Mouse (Mus musculus) liver, postnatal 0 days (tissue): ENCODE measurements around the gene Pdzrn3. TPM values are rescaled to one million over a fixed set of nuclear protein-coding genes. Genes with fewer than 3 reads are reported as not detected.

Source experiments
- ATAC-seq: fragments of 200-750 bp; cut with Nextera tagmentation; 2 replicates; pipeline ENCODE4 v1.8.0; 2017; ENCODE audit warnings: mild to moderate bottlenecking, moderate library complexity
- DNase-seq: peaks from one replicate; pipeline ENCODE4 v3.0.0-alpha.2; 2016
- H3K27ac ChIP-seq: fragments of 300-500 bp; sonication (generic); 2 replicates; pipeline ENCODE4 v1.5.1; 2014; ENCODE audit warnings: antibody characterized with exemption, moderate library complexity, mild to moderate bottlenecking, low read depth
- H3K27me3 ChIP-seq: fragments of 300-500 bp; sonication (generic); 2 replicates; pipeline ENCODE4 v1.6.1; 2014; ENCODE audit warnings: low read length, control low read depth, mixed read lengths; ENCODE audit not compliant: insufficient read depth
- H3K36me3 ChIP-seq: fragments of 300-500 bp; sonication (generic); replicated peaks from 2 replicates; pipeline ENCODE4 v1.6.1; 2014; ENCODE audit warnings: mild to moderate bottlenecking, control low read depth, low read length, moderate library complexity, mixed read lengths; ENCODE audit not compliant: insufficient read depth
- H3K4me1 ChIP-seq: fragments of 300-500 bp; sonication (generic); 2 replicates; pipeline ENCODE4 v1.6.1; 2014; ENCODE audit warnings: antibody characterized with exemption, mild to moderate bottlenecking, control low read depth; ENCODE audit not compliant: insufficient read depth
- H3K4me2 ChIP-seq: fragments of 300-500 bp; sonication (generic); 2 replicates; pipeline ENCODE4 v1.6.1; 2014; ENCODE audit warnings: low read depth, mild to moderate bottlenecking, low read length, moderate library complexity, mixed read lengths
- H3K4me3 ChIP-seq: fragments of 300-500 bp; sonication (generic); 2 replicates; pipeline ENCODE4 v1.5.1; 2014; ENCODE audit warnings: low read depth, low read length
- H3K9ac ChIP-seq: fragments of 300-500 bp; sonication (generic); replicated peaks from 2 replicates; pipeline ENCODE4 v1.6.1; 2014; ENCODE audit warnings: mild to moderate bottlenecking, moderate library complexity
- H3K9me3 ChIP-seq: fragments of 300-500 bp; sonication (generic); 2 replicates; pipeline ENCODE4 v1.6.1; 2016; ENCODE audit warnings: mild to moderate bottlenecking, control low read depth, low read length, mixed read lengths
- CTCF ChIP-seq: sonication (generic); IDR thresholded peaks from 2 replicates; pipeline ENCODE4 v1.5.1; 2016; ENCODE audit warnings: antibody characterized with exemption, low read depth
- EP300 ChIP-seq: IDR thresholded peaks from 2 replicates; pipeline ENCODE4 v1.6.1; 2016; ENCODE audit warnings: antibody characterized with exemption, low read depth, mild to moderate bottlenecking
- WGBS: fragments of 180-500 bp; shearing (Covaris S2); extraction: QIAGEN DNeasy Blood & Tissue Kit; methylation state at CpG from one replicate; pipeline ENCODE4 v1.1.7; 2014; ENCODE audit not compliant: insufficient replicate concordance; 5-methylcytosine and 5-hydroxymethylcytosine counted together
- polyA plus RNA-seq: library from polyadenylated mRNA; unstranded; fragments of >200 nt; fragmentation: Nextera tagmentation; extraction: Ambion mirVana; gene quantifications from 2 replicates; pipeline ENCODE4 v1.2.1, GENCODE M21; 2015

Gene Pdzrn3
- polyA plus RNA-seq, 1 experiment from 2014 or later: 0.69 TPM

- no peak for TF ChIP-seq CTCF
- no peak for TF ChIP-seq EP300
- 70% methylated on average over 6 of the region's 6 CpGs for WGBS
These were observed 6.8 kb upstream of the Pdzrn3 start for GRCm38 (mm10) chr6:101384476-101384875.

DNA sequence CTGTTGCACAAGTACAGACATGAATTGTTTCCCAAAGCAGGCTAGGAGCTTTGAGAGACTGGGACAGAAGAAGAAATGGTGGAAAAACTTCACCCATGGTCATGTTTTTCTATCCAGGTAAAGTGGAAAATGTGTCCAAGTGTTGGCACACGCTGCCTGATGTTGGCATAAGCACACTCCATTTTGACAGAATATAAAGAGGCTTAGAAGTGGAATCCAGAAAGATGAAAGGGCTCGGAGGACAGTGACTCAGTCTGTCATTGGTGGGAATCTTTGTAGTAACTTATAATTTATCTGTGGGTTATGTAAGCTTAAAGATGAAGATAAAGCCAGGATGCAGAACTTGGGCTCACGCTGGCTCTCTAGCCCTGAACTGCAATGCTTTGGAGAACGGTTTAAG is 5.2 kb upstream of the Pdzrn3 start:
- no peak for TF ChIP-seq EP300
- no peak for TF ChIP-seq CTCF
- 74% methylated on average over 4 of the region's 4 CpGs for WGBS

More at GRCm38 (mm10) chr6:101384476-101384875, 6.8 kb upstream of the Pdzrn3 start:
- H3K4me3 ChIP-seq: no peak overlapping the region
- DNase-seq: no peak
- no peak overlapping the region for H3K4me2 ChIP-seq
- no peak overlapping the region for H3K27ac ChIP-seq
- H3K36me3 ChIP-seq: no peaks in the 10 kb centered on the region
- H3K4me1 ChIP-seq: no peaks in the 10 kb centered on the region
- 0 out of 2 replicates have a peak, but pooled peaks cover 5% of the 10 kb centered on the region for H3K27me3 ChIP-seq
- H3K9me3 ChIP-seq: no peaks in the 10 kb centered on the region
- H3K9ac ChIP-seq: no peak overlapping the region
- ATAC-seq: no peak

GRCm38 (mm10) chr6:101379546-101379945 is 1.8 kb upstream of the Pdzrn3 start:
- no peak for TF ChIP-seq EP300
- no peak for TF ChIP-seq CTCF

More for the DNA sequence above, 5.2 kb upstream of the Pdzrn3 start:
- no peaks in the 10 kb centered on the region for H3K4me1 ChIP-seq
- H3K9me3 ChIP-seq: no peaks in the 10 kb centered on the region
- H3K27me3 ChIP-seq: peaks cover 12% of the 10 kb centered on the region
- H3K27ac ChIP-seq: no peak overlapping the region
- H3K4me3 ChIP-seq: no peak overlapping the region
- ATAC-seq (no peak), DNase-seq (no peak)
- no peak overlapping the region for H3K9ac ChIP-seq
- H3K36me3 ChIP-seq: no peaks in the 10 kb centered on the region
- H3K4me2 ChIP-seq: no peak overlapping the region

GRCm38 (mm10) chr6:101377935-101378609 is 375 bp upstream of the Pdzrn3 start:
- ATAC-seq: no peak
- Histone ChIP-seq H3K36me3 (no peaks in the 10 kb centered on the region), H3K9ac (peak overlapping the region; percentile 46; the same call in 1 of the 2 replicates), H3K4me2 (peak overlapping the region; percentile 68), H3K27ac (no peak overlapping the region), H3K27me3 (peaks cover 29% of the 10 kb centered on the region), H3K9me3 (no peaks in the 10 kb centered on the region), H3K4me1 (peaks cover 13% of the 10 kb centered on the region), H3K4me3 (peak overlapping the region; percentile 47)
- TF ChIP-seq CTCF (no peak), EP300 (no peak)
- 2% methylated on average over 24 of the region's 29 CpGs for WGBS
- peak; percentile 32 for DNase-seq

More at GRCm38 (mm10) chr6:101379546-101379945, 1.8 kb upstream of the Pdzrn3 start:
- H3K9ac ChIP-seq: no peak overlapping the region
- no peak overlapping the region for H3K4me2 ChIP-seq
- ATAC-seq: no peak
- H3K9me3 ChIP-seq: no peaks in the 10 kb centered on the region
- 59% methylated on average over 3 of the region's 3 CpGs for WGBS
- peaks cover 10% of the 10 kb centered on the region for H3K4me1 ChIP-seq
- H3K36me3 ChIP-seq: no peaks in the 10 kb centered on the region
- DNase-seq: no peak
- H3K4me3 ChIP-seq: no peak overlapping the region
- H3K27ac ChIP-seq: no peak overlapping the region
- peaks cover 29% of the 10 kb centered on the region for H3K27me3 ChIP-seq

GRCm38 (mm10) chr6:101376511-101377166 is 1.1 kb downstream of the Pdzrn3 start:
- Histone ChIP-seq H3K4me3 (peak overlapping the region; percentile 47), H3K4me1 (peaks cover 13% of the 10 kb centered on the region), H3K36me3 (no peaks in the 10 kb centered on the region), H3K9me3 (no peaks in the 10 kb centered on the region), H3K4me2 (peak overlapping the region; percentile 68), H3K27ac (no peak overlapping the region), H3K9ac (no peak overlapping the region), H3K27me3 (peaks cover 29% of the 10 kb centered on the region)
- peak; percentile 36 for TF ChIP-seq CTCF
- TF ChIP-seq EP300: no peak
- no peak for DNase-seq
- ATAC-seq: no peak
- 12% methylated on average over 10 of the region's 10 CpGs for WGBS

DNA sequence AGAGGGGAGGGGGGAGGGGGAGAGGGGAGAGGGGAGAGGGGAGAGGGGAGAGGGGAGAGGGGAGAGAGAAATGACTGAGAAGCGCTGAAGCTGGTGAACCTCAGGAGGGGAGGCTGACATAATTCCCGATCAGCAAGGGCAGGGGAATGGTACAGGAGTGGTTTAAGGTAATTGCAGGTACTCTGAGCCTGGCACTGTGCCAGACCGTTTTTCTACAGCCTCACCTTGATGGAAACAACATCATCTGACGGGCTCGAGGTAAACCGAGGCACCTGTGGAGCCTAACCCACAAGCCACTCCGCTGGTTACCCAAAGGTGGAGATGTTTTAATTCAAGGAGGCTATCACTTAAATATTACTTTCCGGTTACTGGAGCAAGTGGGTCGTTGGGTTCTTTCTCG is 1.6 kb downstream of the Pdzrn3 start:
- ATAC-seq (no peak), DNase-seq (peak; percentile 20)
- Histone ChIP-seq H3K36me3 (no peaks in the 10 kb centered on the region), H3K9ac (no peak overlapping the region), H3K27ac (no peak overlapping the region), H3K4me1 (peaks cover 13% of the 10 kb centered on the region), H3K4me2 (0 out of 2 replicates have a peak overlapping the region, but pooled peaks have one; percentile 68), H3K9me3 (no peaks in the 10 kb centered on the region), H3K4me3 (peak overlapping the region; percentile 47; the same call in 1 of the 2 replicates), H3K27me3 (peaks cover 29% of the 10 kb centered on the region)
- TF ChIP-seq CTCF: no peak
- no peak for TF ChIP-seq EP300
- WGBS: 38% methylated on average over 10 of the region's 10 CpGs
